Mouse (Mus musculus) Patski (cell line): ENCODE data around the gene Stam. TPM values are rescaled to one million over a fixed set of nuclear protein-coding genes. Genes with fewer than 3 reads are reported as not detected.

ENCODE experiments used
- ATAC-seq: fragments of 100-300 bp; one replicate; pipeline ENCODE4 v1.8.0; 2021
- CTCF ChIA-PET: fragments of 350-600 bp; sonication (Branson Sonifier 250); formaldehyde crosslinking; loops from one replicate; lab custom pipeline; 2022; ENCODE audit warnings: inconsistent platforms; lab: Charles Lee
- POLR2A ChIA-PET: fragments of 350-600 bp; sonication (Branson Sonifier 250); formaldehyde crosslinking; loops from one replicate; lab custom pipeline; 2022; ENCODE audit warnings: antibody characterized with exemption, inconsistent platforms; lab: Charles Lee
- DNase-seq: peaks from one replicate; pipeline ENCODE4 v3.0.0-alpha.2; 2011; ENCODE audit warnings: low read depth, low spot score
- H3K27me3 ChIP-seq: fragments of 371-371 bp; one replicate; pipeline ENCODE4 v1.5.1; 2021
- CTCF ChIP-seq: fragments of 100-300 bp; IDR thresholded peaks from one replicate; pipeline ENCODE4 v1.5.1; 2021
- in situ Hi-C: fragments of 300-500 bp; cut with MboI; formaldehyde crosslinking; loops from 3 replicates; pipeline ENCODE4 v1.11.1; 2018; ENCODE audit warnings: low pct_unique_long_range_greater_than_20kb, mixed read lengths
- polyA plus RNA-seq: library from polyadenylated mRNA; unstranded; gene quantifications from one replicate; pipeline ENCODE4 v1.2.3, GENCODE M21; 2021

Stam gene
- polyA plus RNA-seq, 1 experiment from 2014 or later: 55.2 TPM

DNA sequence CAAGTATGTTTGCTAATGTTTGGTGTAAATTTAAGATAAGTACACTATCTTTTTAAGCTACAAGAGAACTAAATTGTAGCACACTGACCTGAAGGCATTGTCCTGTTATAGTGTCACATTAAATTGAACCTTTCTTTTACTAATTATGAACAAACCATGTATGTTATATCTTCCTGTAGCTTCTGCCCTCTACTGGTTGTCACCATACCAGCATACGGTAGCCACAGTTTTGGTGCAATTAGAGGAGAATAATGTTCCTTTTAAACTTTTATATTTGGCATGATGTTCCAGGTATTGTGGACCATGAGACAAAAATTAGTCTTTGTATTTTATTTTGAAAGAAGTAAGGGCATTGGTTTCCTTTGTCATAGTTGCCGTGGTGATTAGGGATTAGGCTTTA is 73.0 kb downstream of the Stam start:
- no peak for ATAC-seq
- CTCF ChIA-PET: interaction anchor here (1.6 to 2.4 kb wide), 4 partner anchors 98 to 148 kb away, joined by 3 to 12 read pairs (median 7); no protein-coding TSS in a partner anchor
- TF ChIP-seq CTCF: peak; percentile 55
- H3K27me3 ChIP-seq: no peaks in the 10 kb centered on the region
- POLR2A ChIA-PET: no interaction called here
- no peak for DNase-seq
- in situ Hi-C loops: loop anchor here (25.0 kb wide), 2 partner anchors 110 to 860 kb away; no protein-coding TSS in a partner anchor

DNA sequence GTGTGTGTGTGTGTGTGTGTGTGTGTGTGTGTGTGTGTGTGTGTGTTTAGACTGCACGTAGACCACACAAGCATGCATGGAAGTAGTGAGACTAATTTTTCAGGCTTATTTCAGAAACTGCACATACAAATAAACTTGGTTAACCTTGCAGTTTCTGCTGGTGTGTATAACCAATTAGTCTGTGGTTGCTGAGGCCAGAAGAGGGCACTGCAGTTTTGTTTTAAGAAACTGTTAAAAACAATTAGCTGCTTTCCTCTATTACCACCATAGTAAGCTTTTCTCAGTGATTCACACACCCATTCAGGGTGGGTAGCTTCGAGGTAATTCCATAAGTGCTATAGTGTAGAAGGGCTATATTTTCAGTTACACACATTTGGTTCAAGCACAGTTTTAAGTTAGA is 76.9 kb downstream of the Stam start:
- in situ Hi-C loops: no loop called here
- DNase-seq (no peak), ATAC-seq (no peak)
- ChIA-PET CTCF (interaction anchor here (0.7 to 4.3 kb wide), 4 partner anchors 11 to 144 kb away, joined by 3 to 30 read pairs (median 3); no protein-coding TSS in a partner anchor), POLR2A (no interaction called here)
- no peaks in the 10 kb centered on the region for H3K27me3 ChIP-seq
- TF ChIP-seq CTCF: peak; percentile 21

DNA sequence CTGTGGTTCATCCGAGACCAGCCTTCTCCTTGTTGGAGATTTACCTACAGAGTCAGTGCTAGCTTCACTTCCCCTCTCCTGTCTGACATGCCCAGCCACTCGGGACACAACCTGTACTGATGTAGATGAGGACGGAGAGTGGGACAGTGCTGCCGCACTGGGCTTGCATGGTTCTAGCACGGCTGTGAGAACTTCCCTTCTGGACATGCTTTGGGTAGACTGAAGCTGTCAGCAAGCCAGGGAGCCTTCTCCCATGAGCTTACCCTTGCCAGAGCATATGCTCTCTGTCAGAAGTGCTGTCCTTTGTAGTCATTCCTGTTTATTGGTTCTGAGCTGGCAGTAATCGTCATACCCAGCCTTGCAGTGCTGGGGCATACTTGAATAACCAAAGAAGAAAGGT is 78.0 kb downstream of the Stam start:
- CTCF ChIA-PET: interaction anchor here (1.1 to 4.3 kb wide), 7 partner anchors 11 to 143 kb away, joined by 3 to 30 read pairs (median 3); no protein-coding TSS in a partner anchor
- ATAC-seq (no peak), DNase-seq (no peak)
- no peak for TF ChIP-seq CTCF
- H3K27me3 ChIP-seq: no peaks in the 10 kb centered on the region
- POLR2A ChIA-PET: no interaction called here
- in situ Hi-C loops: no loop called here

DNA sequence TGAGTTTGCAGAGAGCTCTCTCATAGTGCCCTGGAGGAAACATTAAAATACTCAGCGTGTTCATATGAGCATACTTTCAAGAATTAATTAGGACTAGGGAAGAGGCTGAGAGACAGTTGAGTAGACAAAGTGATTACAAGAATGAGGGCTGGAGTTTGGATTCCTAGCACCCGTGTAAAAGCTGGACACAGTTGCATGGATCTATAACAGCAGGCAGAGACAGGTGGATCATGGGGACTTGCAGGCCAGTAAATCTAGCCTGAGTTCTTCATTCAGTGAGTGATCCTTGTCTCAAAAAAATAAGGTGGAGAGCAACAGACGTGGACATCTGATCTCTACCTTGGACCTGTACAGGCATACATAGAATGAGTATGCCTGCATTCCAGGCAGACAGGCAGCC is 85.1 kb downstream of the Stam start:
- H3K27me3 ChIP-seq: no peaks in the 10 kb centered on the region
- no peak for DNase-seq
- ATAC-seq: no peak
- in situ Hi-C loops: loop anchor here (5.0 kb wide), 1 partner anchor 133 kb away; no protein-coding TSS in a partner anchor
- ChIA-PET CTCF (interaction anchor here (1.0 kb wide), 1 partner anchor 136 kb away, joined by 3 read pairs; no protein-coding TSS in a partner anchor), POLR2A (no interaction called here)
- no peak for TF ChIP-seq CTCF

DNA sequence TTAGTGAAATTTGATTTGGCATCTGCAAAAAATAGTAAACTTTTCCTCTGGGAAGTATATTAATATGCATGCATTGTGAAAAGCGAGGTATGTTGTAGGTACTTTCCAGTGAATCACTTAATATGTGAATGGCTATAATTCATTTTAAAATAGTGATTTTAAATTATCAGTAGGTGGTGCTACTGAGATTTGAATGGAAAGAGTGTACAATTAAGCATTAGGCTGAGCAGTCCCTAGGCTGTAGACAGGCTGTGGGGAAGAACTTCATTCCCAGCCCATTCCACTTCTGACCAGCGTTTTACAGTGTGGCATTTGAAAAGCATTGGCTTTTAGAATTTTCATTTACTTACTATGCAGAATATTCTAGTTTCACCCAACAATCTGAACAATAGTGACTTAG is 85.9 kb downstream of the Stam start:
- DNase-seq: no peak
- ATAC-seq: no peak
- H3K27me3 ChIP-seq: no peaks in the 10 kb centered on the region
- TF ChIP-seq CTCF: no peak
- POLR2A ChIA-PET: no interaction called here
- CTCF ChIA-PET: interaction anchor here (1.0 kb wide), 1 partner anchor 135 kb away, joined by 3 read pairs; no protein-coding TSS in a partner anchor
- in situ Hi-C loops: loop anchor here (5.0 to 10.0 kb wide), 2 partner anchors 133 to 535 kb away; no protein-coding TSS in a partner anchor

DNA sequence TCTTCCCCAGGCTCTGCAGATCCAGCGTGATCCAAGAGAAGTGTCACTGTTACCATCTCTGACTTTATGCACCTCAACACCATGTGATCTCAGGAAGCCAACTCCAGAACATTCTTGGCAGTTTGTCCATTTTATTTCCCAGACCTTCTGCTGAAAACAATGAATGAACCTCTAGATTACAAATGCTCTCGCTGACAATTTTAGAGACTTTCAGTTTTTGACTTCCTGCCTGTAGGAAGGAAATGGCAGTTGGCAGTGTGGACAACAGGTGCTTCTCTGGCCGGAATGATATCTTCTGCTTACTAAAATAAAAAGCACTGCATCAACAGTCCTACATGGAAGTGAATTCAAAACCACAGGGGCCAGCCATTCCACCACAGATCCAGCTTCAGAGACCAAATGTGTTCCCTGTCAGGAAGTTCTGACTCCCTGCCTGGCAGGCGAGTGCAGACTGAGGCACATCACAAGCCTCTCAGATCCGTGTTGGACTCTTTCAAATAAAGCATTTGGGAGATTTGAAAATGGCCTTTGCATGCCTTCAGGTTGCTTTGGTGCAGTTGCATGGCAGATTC is 90.6 kb downstream of the Stam start:
- ChIA-PET POLR2A (interaction anchor here (0.7 kb wide), 1 partner anchor 24 kb away, joined by 8 read pairs; no protein-coding TSS in a partner anchor), CTCF (interaction anchor here (0.7 to 1.4 kb wide), 2 partner anchors 12 to 13 kb away, joined by 3 read pairs; no protein-coding TSS in a partner anchor)
- DNase-seq: no peak
- in situ Hi-C loops: loop anchor here (10.0 kb wide), 1 partner anchor 530 kb away; no protein-coding TSS in a partner anchor
- no peak for ATAC-seq
- TF ChIP-seq CTCF: no peak
- H3K27me3 ChIP-seq: no peaks in the 10 kb centered on the region

DNA sequence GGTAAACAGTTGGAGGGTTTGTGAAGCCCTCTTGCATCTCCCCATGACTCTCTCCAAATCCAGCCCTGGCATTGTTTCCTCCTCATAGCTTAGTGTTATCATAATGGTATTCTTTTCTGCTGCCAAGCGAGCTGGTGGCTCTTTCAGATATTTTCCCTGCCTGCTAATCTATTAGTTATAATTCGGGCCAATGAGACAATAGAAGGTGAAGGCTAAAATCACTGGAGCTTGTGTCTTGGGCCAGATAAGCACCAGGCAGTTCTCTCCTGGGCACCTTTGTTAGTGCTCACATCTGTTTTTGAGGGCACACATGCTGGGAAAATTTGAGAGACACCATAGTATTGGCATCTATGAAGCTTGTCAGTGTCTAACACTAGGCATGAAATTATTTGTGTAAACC is 91.2 kb downstream of the Stam start:
- DNase-seq (no peak), ATAC-seq (no peak)
- H3K27me3 ChIP-seq: no peaks in the 10 kb centered on the region
- no peak for TF ChIP-seq CTCF
- CTCF ChIA-PET: interaction anchor here (1.4 kb wide), 1 partner anchor 14 kb away, joined by 3 read pairs; no protein-coding TSS in a partner anchor
- POLR2A ChIA-PET: no interaction called here
- in situ Hi-C loops: loop anchor here (10.0 kb wide), 1 partner anchor 530 kb away; no protein-coding TSS in a partner anchor

DNA sequence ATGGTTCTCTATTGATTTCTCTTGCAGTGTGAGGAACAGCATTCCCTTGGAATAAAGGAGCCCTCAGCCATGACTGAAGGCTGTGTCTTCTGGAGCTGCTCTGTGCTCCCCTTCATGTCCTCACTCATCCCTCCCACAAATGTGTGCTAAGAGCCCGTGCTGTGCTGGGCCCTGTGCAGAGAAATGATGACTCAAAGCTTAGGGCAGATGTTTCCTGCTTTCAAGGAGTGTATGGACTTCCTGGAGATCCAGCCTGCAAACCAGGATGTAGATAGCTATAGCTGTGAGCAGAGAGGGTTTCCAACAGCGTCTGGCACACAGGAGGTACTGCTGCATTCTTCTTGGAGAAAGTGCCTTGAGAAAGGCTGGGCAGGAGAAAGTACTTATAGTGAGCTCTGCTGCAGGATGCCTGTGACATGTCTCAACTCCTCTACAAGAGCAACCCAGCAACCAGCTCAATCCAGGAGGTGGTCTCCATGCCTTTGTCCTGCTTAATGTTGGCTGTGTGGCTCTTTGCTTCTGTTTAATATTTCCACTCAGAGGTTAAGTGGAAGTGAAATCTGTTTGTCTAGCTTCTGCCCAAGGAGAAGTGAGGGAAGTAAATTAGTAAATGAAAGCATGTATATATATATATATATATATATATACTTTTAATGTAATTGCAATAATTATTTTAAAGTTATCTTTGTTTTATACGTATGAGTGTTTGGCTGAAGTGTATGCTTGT is 91.9 kb downstream of the Stam start:
- no peak for TF ChIP-seq CTCF
- H3K27me3 ChIP-seq: no peaks in the 10 kb centered on the region
- ATAC-seq: no peak
- ChIA-PET CTCF (interaction anchor here (1.1 to 1.4 kb wide), 2 partner anchors 15 to 117 kb away, joined by 3 to 5 read pairs; no protein-coding TSS in a partner anchor), POLR2A (no interaction called here)
- no peak for DNase-seq
- in situ Hi-C loops: loop anchor here (10.0 kb wide), 1 partner anchor 529 kb away; no protein-coding TSS in a partner anchor

DNA sequence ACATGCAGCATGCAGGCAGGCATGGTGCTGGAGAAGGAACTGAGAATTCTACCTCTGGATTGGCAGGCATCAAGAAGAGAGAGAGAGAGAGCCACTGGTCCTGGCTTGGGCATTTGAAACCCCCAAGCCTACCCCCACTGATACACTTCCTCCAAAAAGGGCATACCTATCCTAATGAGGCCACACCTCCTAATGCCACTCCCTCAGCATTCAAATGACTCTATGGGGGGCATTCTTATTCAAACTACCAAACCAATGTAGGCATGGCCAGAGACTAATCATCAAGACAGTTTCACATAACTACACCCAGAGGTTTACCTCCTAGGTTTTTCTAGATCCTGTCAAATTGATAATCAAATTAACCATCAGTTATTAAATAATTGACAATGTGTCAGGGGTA is 93.8 kb downstream of the Stam start:
- no peaks in the 10 kb centered on the region for H3K27me3 ChIP-seq
- TF ChIP-seq CTCF: no peak
- in situ Hi-C loops: loop anchor here (10.0 kb wide), 1 partner anchor 527 kb away; no protein-coding TSS in a partner anchor
- ChIA-PET POLR2A (no interaction called here), CTCF (interaction anchor here (0.8 kb wide), 2 partner anchors 13 to 86 kb away, joined by 3 to 4 read pairs; no protein-coding TSS in a partner anchor)
- no peak for DNase-seq
- ATAC-seq: no peak

DNA sequence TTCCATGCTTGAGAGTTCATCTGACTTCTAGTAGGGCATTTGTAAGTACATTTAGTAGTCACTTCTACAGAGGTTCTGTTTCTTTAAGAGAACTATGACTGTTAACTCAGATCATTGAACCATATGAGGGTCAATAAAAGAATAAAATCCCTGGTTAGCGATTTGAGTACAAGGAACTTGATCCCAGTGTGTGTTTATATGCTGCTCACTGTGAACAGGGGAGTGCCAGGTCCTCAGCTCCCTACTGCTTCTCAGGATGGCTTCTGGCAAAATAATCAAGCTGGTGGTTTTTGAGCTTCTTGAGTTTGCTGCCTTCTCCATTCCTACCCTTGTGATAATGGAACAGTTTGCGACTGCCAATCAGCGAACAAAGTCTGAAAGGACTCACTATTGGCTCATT is 100.4 kb downstream of the Stam start, which contains the start of gene Tmem236:
Gene Tmem236, plus strand, starts transcription at position 190 of the 400 bp plus-strand sequence.
- POLR2A ChIA-PET: no interaction called here
- CTCF ChIA-PET: no interaction called here
- no peak for TF ChIP-seq CTCF
- ATAC-seq: no peak
- peaks cover 17% of the 10 kb centered on the region for H3K27me3 ChIP-seq
- DNase-seq: no peak
- in situ Hi-C loops: no loop called here
